Mouse (Mus musculus) embryo, embryonic 11 days (tissue): Measurements from ENCODE around the gene Smim12.

ENCODE experiments used
- DNase-seq: peaks from one replicate; pipeline ENCODE4 v3.0.0-alpha.2; 2015

Smim12 gene

GRCm38 (mm10) chr4:127243552-127243951 is at the start of gene Smim12:
Gene Smim12, plus strand, starts transcription at chr4:127243784.
- DNase-seq = peak; percentile 98

GRCm38 (mm10) chr4:127194477-127195269 is 48.9 kb upstream of the Smim12 start:
- peak; percentile 19 for DNase-seq

- DNase-seq = no peak
Measured at GRCm38 (mm10) chr4:127198609-127199008, 45.0 kb upstream of the Smim12 start.

GRCm38 (mm10) chr4:127199406-127199805 is 44.2 kb upstream of the Smim12 start:
- DNase-seq = no peak

GRCm38 (mm10) chr4:127200164-127200722 is 43.3 kb upstream of the Smim12 start:
- no peak for DNase-seq

GRCm38 (mm10) chr4:127200769-127201617 is 42.6 kb upstream of the Smim12 start:
- DNase-seq = no peak

GRCm38 (mm10) chr4:127203081-127203480 is 40.5 kb upstream of the Smim12 start:
- DNase-seq = no peak

- DNase-seq = no peak
Measured at GRCm38 (mm10) chr4:127211318-127211717, 32.3 kb upstream of the Smim12 start.

GRCm38 (mm10) chr4:127214510-127214909 is 29.1 kb upstream of the Smim12 start:
- no peak for DNase-seq

GRCm38 (mm10) chr4:127215103-127215502 is 28.5 kb upstream of the Smim12 start:
- DNase-seq = no peak

- DNase-seq = no peak
Measured at GRCm38 (mm10) chr4:127215799-127216198, 27.8 kb upstream of the Smim12 start.

GRCm38 (mm10) chr4:127216251-127216651 is 27.3 kb upstream of the Smim12 start:
- no peak for DNase-seq

GRCm38 (mm10) chr4:127217048-127217447 is 26.5 kb upstream of the Smim12 start:
- no peak for DNase-seq

GRCm38 (mm10) chr4:127223291-127223690 is 20.3 kb upstream of the Smim12 start:
- no peak for DNase-seq

- DNase-seq = no peak
Measured at GRCm38 (mm10) chr4:127223755-127224154, 19.8 kb upstream of the Smim12 start.

GRCm38 (mm10) chr4:127224444-127225100 is 19.0 kb upstream of the Smim12 start:
- no peak for DNase-seq

GRCm38 (mm10) chr4:127226067-127226466 is 17.5 kb upstream of the Smim12 start:
- no peak for DNase-seq

- DNase-seq = peak; percentile 73
Measured at GRCm38 (mm10) chr4:127227051-127227673, 16.4 kb upstream of the Smim12 start.

- DNase-seq = peak; percentile 71
Measured at GRCm38 (mm10) chr4:127232028-127232427, 11.6 kb upstream of the Smim12 start.

GRCm38 (mm10) chr4:127232551-127232950 is 11.0 kb upstream of the Smim12 start:
- DNase-seq = no peak

- no peak for DNase-seq
Measured at GRCm38 (mm10) chr4:127233416-127234125, 10.0 kb upstream of the Smim12 start.
